Mouse (Mus musculus): ENCODE measurements around the gene Gm27021. TPM values are rescaled to one million over a fixed set of nuclear protein-coding genes. Genes with fewer than 3 reads are reported as not detected.
A peak's percentile ranks its signal among the peaks of the same experiment; 100 is the strongest.

The Gm27021 gene
- polyA plus RNA-seq, 1 experiment, result not detected

- Histone ChIP-seq H3K36me3 (ENCODE audit: control insufficient read depth, insufficient read depth, low read length, poor library complexity, severe bottlenecking) (no peaks in the 10 kb centered on the region), H3K27ac (ENCODE audit: insufficient read depth, low read length) (peak overlapping the region; percentile 5; the same call in 1 of the 2 replicates), H3K4me1 (ENCODE audit: control insufficient read depth, insufficient read depth, low read length) (no peaks in the 10 kb centered on the region), H3K9me3 (replicated peaks; ENCODE audit: control insufficient read depth, insufficient read depth, low read length, poor library complexity, severe bottlenecking) (no peaks in the 10 kb centered on the region), H3K9ac (ENCODE audit: low read depth, poor library complexity, severe bottlenecking) (peak overlapping the region; percentile 71), H3K27me3 (ENCODE audit: control insufficient read depth, insufficient read depth, low read length, poor library complexity, severe bottlenecking) (no peaks in the 10 kb centered on the region), H3K4me3 (ENCODE audit: low read depth, low read length) (peak overlapping the region; percentile 24)
- TF ChIP-seq EP300 (IDR thresholded peaks at IDR 0.05; ENCODE audit: insufficient read depth, low read depth, low read length) (no peak), CTCF (IDR thresholded peaks at IDR 0.05; ENCODE audit: low read depth, low read length) (no peak), POLR2A (IDR thresholded peaks at IDR 0.05; ENCODE audit: insufficient read depth, low read length) (no peak)
Observed at GRCm38 (mm10) chr8:120622161-120622560, 45.7 kb downstream of the Gm27021 start.

DNA sequence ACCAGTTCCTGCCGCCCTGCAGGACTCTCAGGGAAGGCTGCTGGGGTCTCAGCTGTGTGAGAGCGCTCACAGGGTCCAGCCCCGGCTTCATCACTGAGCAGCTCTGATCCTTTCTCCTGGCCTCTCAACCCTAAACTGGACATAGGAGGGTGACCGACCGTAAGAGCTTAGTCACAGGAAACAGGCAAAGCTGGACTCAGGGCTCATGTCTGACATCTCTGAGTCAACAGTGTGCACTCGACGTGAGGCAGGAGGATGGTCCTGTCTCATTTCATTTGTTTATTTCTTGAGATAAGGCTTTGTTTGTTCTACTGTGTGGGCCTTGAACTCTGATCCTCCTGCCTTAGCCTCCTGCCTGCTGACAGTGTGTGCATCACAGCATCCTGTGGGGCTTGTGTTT is 47.4 kb downstream of the Gm27021 start:
- TF ChIP-seq EP300 (IDR thresholded peaks at IDR 0.05; ENCODE audit: insufficient read depth, low read depth, low read length) (no peak), POLR2A (IDR thresholded peaks at IDR 0.05; ENCODE audit: insufficient read depth, low read length) (no peak), CTCF (IDR thresholded peaks at IDR 0.05; ENCODE audit: low read depth, low read length) (no peak)
- Histone ChIP-seq H3K27ac (ENCODE audit: insufficient read depth, low read length) (peak overlapping the region; percentile 22; the same call in 1 of the 2 replicates), H3K4me1 (ENCODE audit: control insufficient read depth, insufficient read depth, low read length) (no peaks in the 10 kb centered on the region), H3K4me3 (ENCODE audit: low read depth, low read length) (no peak overlapping the region), H3K9ac (ENCODE audit: low read depth, poor library complexity, severe bottlenecking) (peak overlapping the region; percentile 3; the same call in 1 of the 2 replicates), H3K27me3 (ENCODE audit: control insufficient read depth, insufficient read depth, low read length, poor library complexity, severe bottlenecking) (no peaks in the 10 kb centered on the region), H3K9me3 (replicated peaks; ENCODE audit: control insufficient read depth, insufficient read depth, low read length, poor library complexity, severe bottlenecking) (no peaks in the 10 kb centered on the region), H3K36me3 (ENCODE audit: control insufficient read depth, insufficient read depth, low read length, poor library complexity, severe bottlenecking) (no peaks in the 10 kb centered on the region)

DNA sequence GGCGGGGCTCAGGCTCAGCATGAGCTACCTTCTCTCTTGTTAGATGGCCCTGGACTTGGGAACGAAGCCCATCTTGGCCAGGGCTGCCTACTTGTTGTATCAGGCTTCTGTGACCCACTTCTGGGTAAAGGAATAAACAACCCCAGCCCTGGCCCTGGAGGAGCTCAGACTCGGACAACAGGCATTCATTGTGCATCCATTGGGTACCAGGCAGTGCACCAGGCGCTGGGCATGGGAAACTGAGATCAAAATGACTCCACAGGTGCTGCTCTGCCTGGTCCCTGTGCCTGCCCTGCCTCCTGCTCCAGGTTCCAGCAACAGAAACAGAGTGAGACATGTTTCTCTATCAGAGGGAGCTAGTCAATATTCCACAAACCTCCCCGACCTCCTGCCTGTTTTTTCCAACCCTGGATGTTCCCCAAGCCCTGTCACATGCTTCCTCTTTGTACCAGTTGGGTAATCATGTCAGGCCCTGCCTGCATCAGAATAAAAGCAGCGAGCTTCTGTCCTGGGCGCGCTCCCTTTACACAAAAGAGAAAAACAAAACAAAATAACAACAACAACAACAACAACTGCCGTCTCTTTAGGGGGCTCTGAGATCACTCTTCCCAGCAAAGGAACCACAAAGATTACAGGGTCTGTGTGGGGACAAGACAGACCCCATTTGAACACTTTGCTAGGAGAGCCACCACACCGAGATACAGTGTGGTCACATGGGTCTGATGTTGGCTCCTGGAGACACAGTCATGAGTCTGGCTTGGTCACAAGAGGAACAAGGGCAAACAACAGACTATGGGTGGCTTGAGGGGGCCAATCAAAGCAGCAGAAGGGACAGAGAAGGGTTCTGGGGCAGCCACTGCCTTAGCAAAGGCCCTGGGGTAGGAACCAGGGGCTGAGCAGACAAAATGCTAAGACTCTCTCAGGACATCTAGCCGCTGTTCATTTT is 48.4 kb downstream of the Gm27021 start:
- peak overlapping the region; percentile 12 for H3K27ac ChIP-seq (ENCODE audit: insufficient read depth, low read length)

DNA sequence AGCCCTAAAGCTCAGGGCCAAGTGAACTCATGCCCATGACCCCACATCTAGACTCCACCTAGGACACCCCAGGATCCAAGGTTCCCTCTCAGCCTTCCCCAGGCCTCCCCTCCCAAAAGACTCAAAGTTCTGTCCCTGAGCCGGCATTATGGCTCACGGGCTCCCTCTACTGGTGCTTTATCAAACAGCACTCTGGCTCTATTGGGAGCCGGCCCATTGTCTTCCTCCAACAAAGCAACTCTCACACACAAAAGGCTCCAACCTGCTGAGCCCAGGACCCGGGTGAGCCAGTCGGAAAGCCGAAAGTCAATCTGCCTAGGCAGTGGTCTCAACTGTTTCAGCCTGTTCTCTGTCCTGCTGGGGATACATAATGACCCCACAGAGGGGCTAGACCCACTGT is 49.8 kb downstream of the Gm27021 start:
- Histone ChIP-seq H3K27me3 (ENCODE audit: control insufficient read depth, insufficient read depth, low read length, poor library complexity, severe bottlenecking) (no peaks in the 10 kb centered on the region), H3K27ac (ENCODE audit: insufficient read depth, low read length) (peak overlapping the region; percentile 76), H3K4me3 (ENCODE audit: low read depth, low read length) (no peak overlapping the region), H3K4me1 (ENCODE audit: control insufficient read depth, insufficient read depth, low read length) (no peaks in the 10 kb centered on the region), H3K9me3 (replicated peaks; ENCODE audit: control insufficient read depth, insufficient read depth, low read length, poor library complexity, severe bottlenecking) (no peaks in the 10 kb centered on the region), H3K36me3 (ENCODE audit: control insufficient read depth, insufficient read depth, low read length, poor library complexity, severe bottlenecking) (no peaks in the 10 kb centered on the region), H3K9ac (ENCODE audit: low read depth, poor library complexity, severe bottlenecking) (peak overlapping the region; percentile 13; the same call in 1 of the 2 replicates)
- TF ChIP-seq CTCF (IDR thresholded peaks at IDR 0.05; ENCODE audit: low read depth, low read length), result peak; percentile 84
- TF ChIP-seq EP300 (IDR thresholded peaks at IDR 0.05; ENCODE audit: insufficient read depth, low read depth, low read length), result 0 out of 2 replicates have a peak, but pooled peaks have one; percentile 15
- no peak for TF ChIP-seq POLR2A (IDR thresholded peaks at IDR 0.05; ENCODE audit: insufficient read depth, low read length)

More for the DNA sequence above, 48.4 kb downstream of the Gm27021 start:
- Histone ChIP-seq H3K27me3 (ENCODE audit: control insufficient read depth, insufficient read depth, low read length, poor library complexity, severe bottlenecking) (no peaks in the 10 kb centered on the region), H3K9me3 (replicated peaks; ENCODE audit: control insufficient read depth, insufficient read depth, low read length, poor library complexity, severe bottlenecking) (no peaks in the 10 kb centered on the region), H3K9ac (ENCODE audit: low read depth, poor library complexity, severe bottlenecking) (peak overlapping the region; percentile 3; the same call in 1 of the 2 replicates), H3K4me3 (ENCODE audit: low read depth, low read length) (no peak overlapping the region), H3K4me1 (ENCODE audit: control insufficient read depth, insufficient read depth, low read length) (no peaks in the 10 kb centered on the region), H3K36me3 (ENCODE audit: control insufficient read depth, insufficient read depth, low read length, poor library complexity, severe bottlenecking) (no peaks in the 10 kb centered on the region)
- TF ChIP-seq EP300 (IDR thresholded peaks at IDR 0.05; ENCODE audit: insufficient read depth, low read depth, low read length) (no peak), CTCF (IDR thresholded peaks at IDR 0.05; ENCODE audit: low read depth, low read length) (no peak), POLR2A (IDR thresholded peaks at IDR 0.05; ENCODE audit: insufficient read depth, low read length) (no peak)

DNA sequence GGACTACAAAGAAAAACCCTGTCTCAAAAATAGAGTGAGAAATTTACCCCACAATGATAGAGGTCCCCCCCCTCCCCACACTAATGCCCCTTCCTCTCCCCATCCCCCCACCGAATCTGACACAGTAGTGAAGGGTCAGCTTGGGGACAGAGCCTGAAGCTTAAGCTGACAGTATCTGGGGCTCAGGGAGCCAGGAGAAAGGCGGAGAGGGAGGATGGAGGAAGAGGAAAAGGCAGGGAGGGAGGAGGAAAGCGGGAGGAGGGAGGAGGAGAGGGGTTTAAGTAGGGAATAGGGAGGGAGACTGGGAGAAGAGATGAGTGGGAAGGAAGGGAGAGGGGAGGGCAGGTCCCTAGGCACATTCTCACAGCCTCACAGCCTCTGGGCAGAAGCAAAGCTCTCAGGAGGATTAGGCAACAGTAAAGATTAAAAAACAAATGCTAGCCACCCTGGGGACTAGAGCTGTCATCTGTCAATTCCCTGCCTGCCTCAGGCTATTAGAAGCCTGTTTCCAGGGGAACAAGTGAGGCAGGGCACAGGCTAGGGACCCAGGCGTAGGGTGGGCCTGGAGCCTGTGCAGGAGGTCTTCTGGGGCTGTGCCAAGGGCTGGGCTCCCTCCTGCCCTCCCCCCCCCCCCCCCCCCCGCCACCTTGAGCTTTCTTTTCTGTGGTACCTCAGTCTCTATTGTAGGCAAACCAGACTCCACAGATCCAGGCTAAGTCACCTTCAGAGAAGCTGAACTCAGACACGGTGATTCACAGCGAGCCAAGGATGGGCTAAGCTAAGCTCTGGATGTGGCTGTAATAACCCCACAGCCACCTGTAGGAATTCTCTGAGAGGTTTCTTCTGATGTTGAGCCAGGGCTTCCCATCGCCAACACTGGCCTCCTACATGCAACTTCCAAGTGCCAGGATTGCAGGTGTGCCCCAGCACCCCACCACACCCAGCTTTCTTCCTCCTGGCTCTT is 50.9 kb downstream of the Gm27021 start:
- no peak overlapping the region for H3K27ac ChIP-seq (ENCODE audit: insufficient read depth, low read length)
- H3K36me3 ChIP-seq (ENCODE audit: control insufficient read depth, insufficient read depth, low read length, poor library complexity, severe bottlenecking), result no peaks in the 10 kb centered on the region
- H3K9ac ChIP-seq (ENCODE audit: low read depth, poor library complexity, severe bottlenecking), result no peak overlapping the region
- TF ChIP-seq POLR2A (IDR thresholded peaks at IDR 0.05; ENCODE audit: insufficient read depth, low read length) (no peak), CTCF (IDR thresholded peaks at IDR 0.05; ENCODE audit: low read depth, low read length) (no peak)
- H3K4me1 ChIP-seq (ENCODE audit: control insufficient read depth, insufficient read depth, low read length), result no peaks in the 10 kb centered on the region
- no peaks in the 10 kb centered on the region for H3K9me3 ChIP-seq (replicated peaks; ENCODE audit: control insufficient read depth, insufficient read depth, low read length, poor library complexity, severe bottlenecking)
- no peak overlapping the region for H3K4me3 ChIP-seq (ENCODE audit: low read depth, low read length)
- H3K27me3 ChIP-seq (ENCODE audit: control insufficient read depth, insufficient read depth, low read length, poor library complexity, severe bottlenecking), result no peaks in the 10 kb centered on the region
